Mouse (Mus musculus): ENCODE data around the gene Rab34.

- TF ChIP-seq CTCF (IDR thresholded peaks at IDR 0.05; ENCODE audit: low read depth) (no peak), EP300 (optimal IDR thresholded peaks at IDR 0.05) (no peak)
Measured at GRCm38 (mm10) chr11:78168541-78169468, 19.4 kb upstream of the Rab34 start.
